Comparison of ENCODE assay signal across 30 mouse cellular contexts in the genomic region with DNA sequence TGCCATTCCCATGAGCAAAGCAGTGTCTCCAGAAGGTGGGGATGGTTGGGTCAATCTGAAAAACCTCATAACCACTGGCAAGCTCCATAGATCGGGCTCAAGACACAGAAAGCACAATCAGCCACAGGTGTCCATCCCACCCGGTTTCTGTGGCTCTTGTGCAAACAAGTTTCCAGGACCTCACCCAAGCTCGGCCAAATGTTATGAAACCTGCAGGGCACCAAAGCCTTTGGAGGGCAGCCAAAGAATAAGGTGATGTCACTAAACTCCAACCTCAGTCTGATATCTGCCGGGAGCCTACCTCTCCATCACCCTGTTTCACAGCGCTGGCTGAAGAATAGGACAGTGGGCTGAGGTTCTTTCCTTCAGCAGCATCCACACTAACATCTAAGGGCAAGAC. TPM values are rescaled to one million over a fixed set of nuclear protein-coding genes. Genes with fewer than 3 reads are reported as not detected.
DNase-seq lines count a peak whose midpoint lies in the region; ATAC-seq lines count a peak whose summit lies in the region.
"Had no signal": no experiment of that assay in that cellular context is flagged by ENCODE, and none has a peak within 500 bp of the region (broad histone marks: within the 10 kb centered on the region; RNA-seq: fewer than 3 reads in every experiment).

No protein-coding gene starts in this region.

- H3K36me3 ChIP-seq in hindbrain, embryonic 12.5 days: no peaks in the 10 kb centered on the region
- H3K36me3 ChIP-seq: embryonic facial prominence, embryonic 10.5 days; G1E; limb, embryonic 12.5 days; lung, embryonic 15.5 days; midbrain, embryonic 15.5 days; stomach, embryonic 15.5 days had no signal

- H3K4me1 ChIP-seq in hindbrain, embryonic 12.5 days: no peaks in the 10 kb centered on the region
- H3K4me1 ChIP-seq: embryonic facial prominence, embryonic 10.5 days; limb, embryonic 12.5 days; lung, embryonic 15.5 days; midbrain, embryonic 15.5 days; stomach, embryonic 15.5 days had no signal

- peak; percentile 42 for DNase-seq in adrenal gland, postnatal 10 days
- no peak for DNase-seq in adrenal gland, adult 2 months
- peak; percentile 29 to 41 for DNase-seq in kidney, postnatal 36 days
- DNase-seq in kidney, postnatal 4 days: no peak
- DNase-seq in urinary bladder, postnatal 36 days (ENCODE audit: low spot score in 2 of 2): peak; percentile 19 to 27
- DNase-seq in urinary bladder, adult 2 months (ENCODE audit: low spot score): no peak
- no peak for DNase-seq in left cerebral cortex, postnatal 25 days (ENCODE audit: low spot score in 2 of 2)
- DNase-seq: cerebellum, adult 18-20 months; gastrocnemius, postnatal 10 days; heart, adult 2 months; heart, postnatal 4 days; kidney, adult 8-10 months; thymus, postnatal 14 days had no signal

- ATAC-seq in hindbrain, embryonic 12.5 days (ENCODE audit: low FRiP score): no peak
- ATAC-seq: activated CD4-positive, CD25-positive, alpha-beta regulatory T cell, adult 4 months; CD4-positive, CD25-positive, alpha-beta regulatory T cell, adult 4 months; forebrain, embryonic 14.5 days; hindbrain, embryonic 16.5 days; midbrain, embryonic 15.5 days had no signal

- intact Hi-C loops in left cerebral cortex, postnatal 25 days (cut with DNase I): loop anchor here (10.0 kb wide), 1 partner anchor 201 kb away; no protein-coding TSS in a partner anchor

- no peak overlapping the region for H3K9ac ChIP-seq in hindbrain, embryonic 12.5 days
- H3K9ac ChIP-seq: limb, embryonic 12.5 days; lung, embryonic 15.5 days; midbrain, embryonic 15.5 days; stomach, embryonic 15.5 days had no signal

- no peaks in the 10 kb centered on the region for H3K27me3 ChIP-seq in hindbrain, embryonic 12.5 days
- H3K27me3 ChIP-seq: limb, embryonic 12.5 days; lung, embryonic 15.5 days; megakaryocyte, embryonic 14.5 days; midbrain, embryonic 15.5 days; stomach, embryonic 15.5 days had no signal

- WGBS in hindbrain, embryonic 12.5 days: 85% methylated on average over 5 of the region's 5 CpGs

- no peak overlapping the region for H3K27ac ChIP-seq in hindbrain, embryonic 12.5 days
- H3K27ac ChIP-seq: embryonic facial prominence, embryonic 10.5 days; heart, adult 2 months; limb, embryonic 12.5 days; lung, embryonic 15.5 days; midbrain, embryonic 15.5 days; stomach, embryonic 15.5 days had no signal

- no peaks in the 10 kb centered on the region for H3K9me3 ChIP-seq in hindbrain, embryonic 12.5 days (replicated peaks)
- H3K9me3 ChIP-seq: embryonic facial prominence, embryonic 10.5 days; G1E; limb, embryonic 12.5 days; lung, embryonic 15.5 days; megakaryocyte, embryonic 14.5 days; midbrain, embryonic 15.5 days; stomach, embryonic 15.5 days had no signal

- H3K4me2 ChIP-seq in hindbrain, embryonic 12.5 days (replicated peaks): no peak overlapping the region
- H3K4me2 ChIP-seq: limb, embryonic 12.5 days; lung, embryonic 15.5 days; midbrain, embryonic 15.5 days; stomach, embryonic 15.5 days had no signal

- H3K4me3 ChIP-seq in hindbrain, embryonic 12.5 days: no peak overlapping the region
- H3K4me3 ChIP-seq: embryonic facial prominence, embryonic 10.5 days; heart, adult 2 months; limb, embryonic 12.5 days; lung, embryonic 15.5 days; megakaryocyte, embryonic 14.5 days; midbrain, embryonic 15.5 days; myocyte; stomach, embryonic 15.5 days had no signal

RNA-seq across cellular contexts. Expression of a gene that starts 7.4 kb away (rescaled TPM):
- 10 to 100 TPM; 62.0 to 72.7 TPM for total RNA-seq in adrenal gland, postnatal 10 days (2021)
- 10 to 100 TPM; 59.5 to 72.8 TPM for total RNA-seq in adrenal gland, adult 2 months (2021)
- polyA plus RNA-seq in adrenal gland, adult 2 months (2012; rRNA removed): 22.7 and 26.8 TPM in 2 replicates
- polyA plus RNA-seq in urinary bladder, adult 2 months (2012; rRNA removed): 101 and 137 TPM in 2 replicates
- polyA plus RNA-seq in hindbrain, embryonic 12.5 days (2016; fragmentation: Nextera tagmentation; extraction: Ambion mirVana): 95.1 and 96.2 TPM in 2 replicates
- total RNA-seq in left cerebral cortex, postnatal 25 days (2021): 10 to 100 TPM; 27.6 to 29.8 TPM

RNA-seq across cellular contexts. Expression of a gene that starts 18.7 kb away (rescaled TPM):
- 1 to 10 TPM; 5.3 to 6.5 TPM for total RNA-seq in adrenal gland, postnatal 10 days (2021)
- 1 to 10 TPM; 6.1 to 6.7 TPM for total RNA-seq in adrenal gland, adult 2 months (2021)
- 1.6 and 2.1 TPM in 2 replicates for polyA plus RNA-seq in adrenal gland, adult 2 months (2012; rRNA removed)
- polyA plus RNA-seq in urinary bladder, adult 2 months (2012; rRNA removed): 5.7 and 8.2 TPM in 2 replicates
- polyA plus RNA-seq in hindbrain, embryonic 12.5 days (2016; fragmentation: Nextera tagmentation; extraction: Ambion mirVana): 9.7 and 10.5 TPM in 2 replicates
- total RNA-seq in left cerebral cortex, postnatal 25 days (2021): 10 to 100 TPM; 27.1 to 29.8 TPM
- total RNA-seq: G1E had no signal
- polyA plus RNA-seq: G1E had no signal

RNA-seq across cellular contexts. Expression of a gene that starts 19.1 kb away (rescaled TPM):
- total RNA-seq in adrenal gland, postnatal 10 days (2021): 1 to 10 TPM; 3.1 to 3.3 TPM
- 1 to 10 TPM; 4.5 to 5.0 TPM for total RNA-seq in adrenal gland, adult 2 months (2021)
- 0.10 and 0.16 TPM in 2 replicates for polyA plus RNA-seq in adrenal gland, adult 2 months (2012; rRNA removed)
- 0.77 and 0.80 TPM in 2 replicates for polyA plus RNA-seq in urinary bladder, adult 2 months (2012; rRNA removed)
- polyA plus RNA-seq in hindbrain, embryonic 12.5 days (2016; fragmentation: Nextera tagmentation; extraction: Ambion mirVana): 0.17 and 0.28 TPM in 2 replicates
- total RNA-seq in left cerebral cortex, postnatal 25 days (2021): 1 to 10 TPM; 3.4 to 3.8 TPM
- polyA plus RNA-seq: G1E had no signal

RNA-seq across cellular contexts. Expression of a gene that starts 25.2 kb away (rescaled TPM):
- not detected for total RNA-seq in adrenal gland, postnatal 10 days (2021)
- total RNA-seq in adrenal gland, adult 2 months (2021): not detected
- not detected in 2 replicates for polyA plus RNA-seq in adrenal gland, adult 2 months (2012; rRNA removed)
- polyA plus RNA-seq in urinary bladder, adult 2 months (2012; rRNA removed): not detected in 2 replicates
- polyA plus RNA-seq in hindbrain, embryonic 12.5 days (2016; fragmentation: Nextera tagmentation; extraction: Ambion mirVana): 0.55 TPM in 1 of 2 replicates, not detected in the other
- total RNA-seq in left cerebral cortex, postnatal 25 days (2021): not detected
- total RNA-seq: adrenal gland, postnatal 4 days; G1E; gastrocnemius, postnatal 10 days; heart, adult 2 months; heart, postnatal 4 days; layer of hippocampus, postnatal 14 days had no signal
- polyA plus RNA-seq: activated CD4-positive, CD25-positive, alpha-beta regulatory T cell, adult 4 months; CD4-positive, CD25-positive, alpha-beta regulatory T cell, adult 4 months; embryonic facial prominence, embryonic 10.5 days; forebrain, embryonic 14.5 days; G1E; heart, adult 2 months; heart, embryonic 14.5 days; large intestine, adult 2 months; limb, embryonic 12.5 days; lung, embryonic 15.5 days; myocyte; stomach, embryonic 15.5 days had no signal

RNA-seq across cellular contexts. Expression of a gene that starts 41.6 kb away (rescaled TPM):
- total RNA-seq in adrenal gland, postnatal 10 days (2021): under 1 TPM; 0.30 to 0.51 TPM
- under 1 TPM; 0.46 to 0.59 TPM for total RNA-seq in adrenal gland, adult 2 months (2021)
- 0.08 TPM in 1 of 2 replicates, not detected in the other for polyA plus RNA-seq in adrenal gland, adult 2 months (2012; rRNA removed)
- 133 and 162 TPM in 2 replicates for polyA plus RNA-seq in urinary bladder, adult 2 months (2012; rRNA removed)
- polyA plus RNA-seq in hindbrain, embryonic 12.5 days (2016; fragmentation: Nextera tagmentation; extraction: Ambion mirVana): 0.79 and 1.1 TPM in 2 replicates
- total RNA-seq in left cerebral cortex, postnatal 25 days (2021): under 1 TPM in 1 of 2 experiments, not detected in 1; 0.21 TPM
- total RNA-seq: G1E; gastrocnemius, postnatal 10 days had no signal

Comparison
In these comparisons a context has a peak if more than half of its experiments do, and no peak if none do; other contexts are left out.
1. DNase-seq: peak in adrenal gland, postnatal 10 days (single experiment), kidney, postnatal 36 days (2 of 2) and urinary bladder, postnatal 36 days (2 of 2); none in adrenal gland, adult 2 months (single experiment), kidney, postnatal 4 days (0 of 2), urinary bladder, adult 2 months (single experiment) and left cerebral cortex, postnatal 25 days (0 of 2).